Mouse (Mus musculus): ENCODE data around the gene Olfr382. TPM values are rescaled to one million over a fixed set of nuclear protein-coding genes. Genes with fewer than 3 reads are reported as not detected.
"Not testable (repeated sequence)": the region's sequence is repeated elsewhere in the genome, so short reads cannot be mapped to it uniquely, and the experiment has no call there.

Olfr382 gene
- not detected in 2 replicates for polyA plus RNA-seq (2016; fragmentation: Nextera tagmentation; extraction: Ambion mirVana)

- Histone ChIP-seq H3K4me2 (no peak within 1 kb of the TSS), H3K9ac (no peak within 1 kb of the TSS), H3K9me3 (replicated peaks) (0 out of 2 replicates have a peak, but pooled peaks cover 18% of the 10 kb centered on the region), H3K36me3 (no peaks in the 10 kb centered on the region), H3K4me1 (no peaks in the 10 kb centered on the region), H3K27ac (no peak within 1 kb of the TSS), H3K4me3 (no peak within 1 kb of the TSS), H3K27me3 (replicated peaks) (no peaks in the 10 kb centered on the region)
- ATAC-seq: no peak
Observed at GRCm38 (mm10) chr11:73517097-73517496, at the start of gene Olfr382. Olfr382 (minus strand) TSS chr11:73517197.

DNA sequence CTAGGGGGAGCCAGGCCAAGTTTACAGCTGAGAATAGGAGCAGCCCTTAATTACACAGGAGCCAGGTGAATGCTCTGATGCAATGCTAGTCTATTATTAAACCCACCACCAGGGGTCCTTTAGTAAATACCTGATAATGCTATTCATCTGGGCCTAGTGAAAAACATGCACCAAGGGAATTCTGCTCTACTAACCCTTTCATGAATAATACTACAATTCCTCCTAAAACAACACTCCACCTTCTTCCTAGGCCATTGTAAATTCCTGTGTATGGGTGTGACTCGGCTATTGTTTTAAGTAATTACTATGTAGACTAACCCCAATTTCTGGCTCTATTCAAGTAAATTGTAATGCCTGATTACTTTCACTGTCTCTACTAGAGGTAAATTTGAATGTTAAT is 12.0 kb upstream of the Olfr382 start:
- H3K27me3 ChIP-seq (replicated peaks); H3K4me3 ChIP-seq; H3K27ac ChIP-seq; H3K4me1 ChIP-seq; ATAC-seq; H3K4me2 ChIP-seq; H3K9ac ChIP-seq; H3K9me3 ChIP-seq (replicated peaks); H3K36me3 ChIP-seq: not testable (repeated sequence)
- 51% methylated on average over 1 of the region's 1 CpGs for WGBS (ENCODE audit: insufficient replicate concordance)

DNA sequence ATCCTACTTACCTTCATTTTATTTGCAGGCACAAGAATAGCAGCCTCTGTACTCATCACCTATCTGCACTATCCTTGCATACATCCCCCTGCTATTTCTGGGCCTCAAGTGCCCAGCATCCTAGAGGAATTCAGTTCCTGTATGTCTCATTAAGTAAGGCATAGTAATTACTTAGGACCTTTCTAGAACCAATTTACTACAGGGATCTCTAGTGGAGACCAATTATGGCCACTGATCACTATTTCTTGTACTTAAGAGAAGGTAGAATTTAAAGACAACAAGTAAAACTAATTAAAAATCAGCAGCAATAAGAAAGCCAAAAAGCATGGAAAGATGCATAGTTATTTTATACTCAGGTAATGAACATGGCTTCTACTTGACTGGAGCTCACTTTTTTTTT is 25.5 kb downstream of the Olfr382 start, which contains the start of gene Olfr381:
Gene Olfr381, minus strand, starts transcription at position 101 of the 400 bp plus-strand sequence.
- H3K9me3 ChIP-seq (replicated peaks): no peaks in the 10 kb centered on the region
- no peaks in the 10 kb centered on the region for H3K4me1 ChIP-seq
- no peak within 1 kb of the TSS for H3K27ac ChIP-seq
- no peak for ATAC-seq
- H3K4me2 ChIP-seq: no peak within 1 kb of the TSS
- H3K9ac ChIP-seq: no peak within 1 kb of the TSS
- H3K36me3 ChIP-seq: no peaks in the 10 kb centered on the region
- H3K27me3 ChIP-seq (replicated peaks): no peaks in the 10 kb centered on the region
- H3K4me3 ChIP-seq: no peak within 1 kb of the TSS

Other genes with a start within 250 kb of the Olfr382 start
- gene Trpv3, start 249.8 kb downstream of the Olfr382 start, polyA plus RNA-seq (2016; fragmentation: Nextera tagmentation; extraction: Ambion mirVana): not detected in 2 replicates
- gene Aspa, start 187.6 kb downstream of the Olfr382 start, polyA plus RNA-seq (2016; fragmentation: Nextera tagmentation; extraction: Ambion mirVana): 1.1 and 1.2 TPM in 2 replicates
- gene Gm49340, start 187.5 kb downstream of the Olfr382 start, polyA plus RNA-seq (2016; fragmentation: Nextera tagmentation; extraction: Ambion mirVana): not detected in 2 replicates
- gene Spata22, start 187.5 kb downstream of the Olfr382 start, polyA plus RNA-seq (2016; fragmentation: Nextera tagmentation; extraction: Ambion mirVana): 1.0 and 1.9 TPM in 2 replicates
- gene Olfr20, start 166.4 kb downstream of the Olfr382 start, polyA plus RNA-seq (2016; fragmentation: Nextera tagmentation; extraction: Ambion mirVana): not detected in 2 replicates
- not detected in 2 replicates for gene Olfr376, start 146.0 kb downstream of the Olfr382 start, polyA plus RNA-seq (2016; fragmentation: Nextera tagmentation; extraction: Ambion mirVana)
- not detected in 2 replicates for gene Olfr1, start 117.6 kb downstream of the Olfr382 start, polyA plus RNA-seq (2016; fragmentation: Nextera tagmentation; extraction: Ambion mirVana)
- gene Olfr378, start 88.7 kb downstream of the Olfr382 start, polyA plus RNA-seq (2016; fragmentation: Nextera tagmentation; extraction: Ambion mirVana): not detected in 2 replicates
- not detected in 2 replicates for gene Olfr380, start 59.7 kb downstream of the Olfr382 start, polyA plus RNA-seq (2016; fragmentation: Nextera tagmentation; extraction: Ambion mirVana)
- gene Olfr381, start 25.6 kb downstream of the Olfr382 start, polyA plus RNA-seq (2016; fragmentation: Nextera tagmentation; extraction: Ambion mirVana): not detected in 2 replicates
- not detected in 2 replicates for gene Olfr385, start 75.8 kb upstream of the Olfr382 start, polyA plus RNA-seq (2016; fragmentation: Nextera tagmentation; extraction: Ambion mirVana)
- gene Olfr384, start 81.4 kb upstream of the Olfr382 start, polyA plus RNA-seq (2016; fragmentation: Nextera tagmentation; extraction: Ambion mirVana): not detected in 2 replicates
- not detected in 2 replicates for gene Zfp735, start 171.6 kb upstream of the Olfr382 start, polyA plus RNA-seq (2016; fragmentation: Nextera tagmentation; extraction: Ambion mirVana)

All from liver, embryonic 12.5 days (tissue).